Mouse (Mus musculus): ENCODE measurements at regions not wholly inside any gene's neighbourhood (a gene's known extent, or its start where the extent isn't known, plus 50 kb on each side); places are given as distances from the start of the nearest gene placed in this dataset.

DNA sequence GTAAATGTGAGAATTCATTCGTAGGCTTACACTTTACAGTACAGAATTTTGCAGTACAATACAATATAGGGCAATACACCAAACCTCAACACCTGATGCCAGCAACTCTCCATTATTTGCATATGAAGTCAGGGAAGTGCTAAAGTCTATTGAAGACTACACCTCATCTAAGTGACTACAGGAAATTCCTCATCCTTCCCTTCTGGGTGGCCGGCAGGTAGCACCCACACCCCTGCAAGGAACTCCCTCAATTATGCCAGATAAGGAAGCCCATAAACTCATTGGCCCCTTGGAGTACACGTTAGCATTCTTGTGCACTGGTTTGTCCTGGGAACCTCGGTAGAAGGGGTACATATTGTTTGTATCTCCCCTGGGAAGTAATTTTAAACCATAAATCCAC lies 89.7 kb upstream of the Barx2 start:
- TF ChIP-seq ZC3H11A (IDR thresholded peaks at IDR 0.05; ENCODE audit: low read depth, low read length) (no peak), POLR2A (IDR thresholded peaks at IDR 0.05; ENCODE audit: low read depth, low read length) (no peak), CTCF (conservative IDR thresholded peaks at IDR 0.05 in 1 of 2, IDR thresholded peaks at IDR 0.05 in 1 of 2; ENCODE audit: low read depth in 2 of 2, low read length in 2 of 2) (no peak), USF1 (IDR thresholded peaks at IDR 0.05; ENCODE audit: low read depth, low read length) (no peak), NRF1 (IDR thresholded peaks at IDR 0.05; ENCODE audit: low read depth, low read length) (no peak), TCF12 (IDR thresholded peaks at IDR 0.05; ENCODE audit: low read depth, low read length) (no peak), PAX5 (IDR thresholded peaks at IDR 0.05; ENCODE audit: low read length) (no peak), CHD2 (IDR thresholded peaks at IDR 0.05; ENCODE audit: low read length) (no peak), ZKSCAN1 (IDR thresholded peaks at IDR 0.05; ENCODE audit: borderline replicate concordance, low read depth, low read length) (no peak), HCFC1 (IDR thresholded peaks at IDR 0.05; ENCODE audit: low read depth, low read length) (no peak), NELFE (IDR thresholded peaks at IDR 0.05; ENCODE audit: low read depth, low read length) (no peak), CHD1 (IDR thresholded peaks at IDR 0.05; ENCODE audit: low read depth, low read length) (no peak), ETS1 (conservative IDR thresholded peaks at IDR 0.05; ENCODE audit: low read depth, low read length) (no peak)
